Mouse (Mus musculus): ENCODE measurements around the gene Phf2.

The Phf2 gene

GRCm38 (mm10) chr13:48802181-48802580, 68.7 kb downstream of the Phf2 start:
- DNase-seq: no peak

GRCm38 (mm10) chr13:48800850-48801546, 69.9 kb downstream of the Phf2 start:
- DNase-seq: peak; percentile 79

GRCm38 (mm10) chr13:48798256-48798771, 72.6 kb downstream of the Phf2 start:
- DNase-seq: no peak

GRCm38 (mm10) chr13:48796906-48797305, 74.0 kb downstream of the Phf2 start:
- DNase-seq: no peak

GRCm38 (mm10) chr13:48795711-48796110, 75.2 kb downstream of the Phf2 start:
- no peak for DNase-seq

GRCm38 (mm10) chr13:48784594-48785298, 86.2 kb downstream of the Phf2 start:
- no peak for DNase-seq

GRCm38 (mm10) chr13:48784151-48784550, 86.8 kb downstream of the Phf2 start:
- DNase-seq: no peak

GRCm38 (mm10) chr13:48782727-48783725, 87.9 kb downstream of the Phf2 start:
- no peak for DNase-seq

- no peak for DNase-seq
These were observed 90.4 kb downstream of the Phf2 start for GRCm38 (mm10) chr13:48780345-48781010.

- no peak for DNase-seq
These were observed 91.2 kb downstream of the Phf2 start for GRCm38 (mm10) chr13:48779592-48780344.

- no peak for DNase-seq
These were observed 92.8 kb downstream of the Phf2 start for GRCm38 (mm10) chr13:48778138-48778537.

- no peak for DNase-seq
These were observed 96.4 kb downstream of the Phf2 start for GRCm38 (mm10) chr13:48774506-48774905.

GRCm38 (mm10) chr13:48768109-48768508, 102.8 kb downstream of the Phf2 start:
- no peak for DNase-seq

GRCm38 (mm10) chr13:48763701-48764245, 107.1 kb downstream of the Phf2 start:
- no peak for DNase-seq

- no peak for DNase-seq
These were observed 110.0 kb downstream of the Phf2 start for GRCm38 (mm10) chr13:48760855-48761436.

GRCm38 (mm10) chr13:48756769-48757168, 114.2 kb downstream of the Phf2 start:
- no peak for DNase-seq

All from thymus, postnatal 36 days (tissue).